Mouse (Mus musculus) liver, embryonic 15.5 days (tissue): ENCODE measurements at regions not wholly inside any gene's neighbourhood (a gene's known extent, or its start where the extent isn't known, plus 50 kb on each side); places are given as distances from the start of the nearest gene placed in this dataset.

ENCODE experiments used
- ATAC-seq: fragments of 200-750 bp; cut with Nextera tagmentation; 2 replicates; pipeline ENCODE4 v1.8.0; 2017; ENCODE audit warnings: moderate number of reproducible peaks, mild to moderate bottlenecking, moderate library complexity; ENCODE audit not compliant: insufficient read depth
- H3K27ac ChIP-seq: fragments of 300-500 bp; sonication (generic); replicated peaks from 2 replicates; pipeline ENCODE4 v1.5.1; 2015; ENCODE audit warnings: mild to moderate bottlenecking, inconsistent platforms
- H3K27me3 ChIP-seq: fragments of 300-500 bp; sonication (generic); 2 replicates; pipeline ENCODE4 v1.6.1; 2015; ENCODE audit warnings: mild to moderate bottlenecking, inconsistent platforms
- H3K36me3 ChIP-seq: fragments of 300-500 bp; sonication (generic); replicated peaks from 2 replicates; pipeline ENCODE4 v1.6.1; 2015; ENCODE audit warnings: moderate library complexity, mild to moderate bottlenecking, inconsistent platforms
- H3K4me1 ChIP-seq: fragments of 300-500 bp; sonication (generic); replicated peaks from 2 replicates; pipeline ENCODE4 v1.6.1; 2015; ENCODE audit warnings: inconsistent platforms
- H3K4me2 ChIP-seq: fragments of 300-500 bp; sonication (generic); 2 replicates; pipeline ENCODE4 v1.6.1; 2015; ENCODE audit warnings: moderate library complexity, mild to moderate bottlenecking, inconsistent platforms
- H3K4me3 ChIP-seq: fragments of 300-500 bp; sonication (generic); replicated peaks from 2 replicates; pipeline ENCODE4 v1.5.1; 2015; ENCODE audit warnings: mild to moderate bottlenecking, inconsistent platforms
- H3K9ac ChIP-seq: fragments of 300-500 bp; sonication (generic); 2 replicates; pipeline ENCODE4 v1.6.1; 2015; ENCODE audit warnings: moderate library complexity, mild to moderate bottlenecking, inconsistent platforms
- H3K9me3 ChIP-seq: fragments of 300-500 bp; sonication (generic); replicated peaks from 2 replicates; pipeline ENCODE4 v1.6.1; 2016; ENCODE audit warnings: inconsistent platforms
- WGBS: fragments of 180-500 bp; shearing (Covaris S2); methylation state at CpG from one replicate; pipeline ENCODE4 v1.1.7; 2015; ENCODE audit warnings: mixed read lengths; ENCODE audit not compliant: insufficient replicate concordance; 5-methylcytosine and 5-hydroxymethylcytosine counted together

- Histone ChIP-seq H3K36me3 (no peaks in the 10 kb centered on the region), H3K9ac (no peak overlapping the region), H3K27me3 (no peaks in the 10 kb centered on the region), H3K4me1 (no peaks in the 10 kb centered on the region), H3K9me3 (no peaks in the 10 kb centered on the region), H3K4me2 (no peak overlapping the region), H3K4me3 (no peak overlapping the region), H3K27ac (no peak overlapping the region)
- no peak for ATAC-seq
- 19% methylated on average over 19 of the region's 19 CpGs for WGBS
Observed at GRCm38 (mm10) chr1:51697265-51698192, 218.3 kb downstream of the Myo1b start.

GRCm38 (mm10) chr1:51696471-51696870 lies 218.2 kb upstream of the Nabp1 start:
- Histone ChIP-seq H3K9me3 (no peaks in the 10 kb centered on the region), H3K4me3 (no peak overlapping the region), H3K36me3 (no peaks in the 10 kb centered on the region), H3K27ac (no peak overlapping the region), H3K4me1 (no peaks in the 10 kb centered on the region), H3K9ac (no peak overlapping the region), H3K4me2 (no peak overlapping the region), H3K27me3 (no peaks in the 10 kb centered on the region)
- WGBS: 48% methylated on average over 2 of the region's 2 CpGs
- ATAC-seq: no peak

GRCm38 (mm10) chr1:51690878-51691277 lies 212.7 kb upstream of the Nabp1 start:
- Histone ChIP-seq H3K9me3 (no peaks in the 10 kb centered on the region), H3K36me3 (no peaks in the 10 kb centered on the region), H3K4me1 (no peaks in the 10 kb centered on the region), H3K27me3 (no peaks in the 10 kb centered on the region), H3K27ac (no peak overlapping the region), H3K4me2 (no peak overlapping the region), H3K4me3 (no peak overlapping the region), H3K9ac (no peak overlapping the region)
- 92% methylated on average over 10 of the region's 10 CpGs for WGBS
- ATAC-seq: no peak

GRCm38 (mm10) chr1:51689461-51690223 lies 211.4 kb upstream of the Nabp1 start:
- 62% methylated on average over 9 of the region's 9 CpGs for WGBS
- no peak overlapping the region for H3K4me3 ChIP-seq
- no peak overlapping the region for H3K27ac ChIP-seq
- H3K9ac ChIP-seq: no peak overlapping the region
- no peaks in the 10 kb centered on the region for H3K4me1 ChIP-seq
- no peak for ATAC-seq
- no peaks in the 10 kb centered on the region for H3K27me3 ChIP-seq
- no peaks in the 10 kb centered on the region for H3K36me3 ChIP-seq
- no peak overlapping the region for H3K4me2 ChIP-seq
- no peaks in the 10 kb centered on the region for H3K9me3 ChIP-seq

- no peaks in the 10 kb centered on the region for H3K36me3 ChIP-seq
- no peaks in the 10 kb centered on the region for H3K27me3 ChIP-seq
- WGBS: 68% methylated on average over 5 of the region's 5 CpGs
- no peak overlapping the region for H3K9ac ChIP-seq
- no peak overlapping the region for H3K4me3 ChIP-seq
- no peak overlapping the region for H3K27ac ChIP-seq
- no peaks in the 10 kb centered on the region for H3K4me1 ChIP-seq
- no peak for ATAC-seq
- H3K4me2 ChIP-seq: no peak overlapping the region
- no peaks in the 10 kb centered on the region for H3K9me3 ChIP-seq
Observed at GRCm38 (mm10) chr1:51688946-51689345, 210.7 kb upstream of the Nabp1 start.

GRCm38 (mm10) chr1:51688224-51688545 lies 210.0 kb upstream of the Nabp1 start:
- Histone ChIP-seq H3K9ac (no peak overlapping the region), H3K4me1 (no peaks in the 10 kb centered on the region), H3K4me2 (no peak overlapping the region), H3K36me3 (no peaks in the 10 kb centered on the region), H3K4me3 (no peak overlapping the region), H3K27ac (no peak overlapping the region), H3K9me3 (no peaks in the 10 kb centered on the region), H3K27me3 (no peaks in the 10 kb centered on the region)
- no peak for ATAC-seq
- WGBS: 41% methylated on average over 1 of the region's 1 CpGs

- 35% methylated on average over 7 of the region's 7 CpGs for WGBS
- Histone ChIP-seq H3K9me3 (no peaks in the 10 kb centered on the region), H3K27ac (no peak overlapping the region), H3K4me2 (no peak overlapping the region), H3K36me3 (no peaks in the 10 kb centered on the region), H3K4me3 (no peak overlapping the region), H3K9ac (no peak overlapping the region), H3K4me1 (no peaks in the 10 kb centered on the region), H3K27me3 (no peaks in the 10 kb centered on the region)
- no peak for ATAC-seq
Observed at GRCm38 (mm10) chr1:51687484-51688223, 209.4 kb upstream of the Nabp1 start.

GRCm38 (mm10) chr1:51686759-51687158 lies 208.5 kb upstream of the Nabp1 start:
- H3K9ac ChIP-seq: no peak overlapping the region
- H3K27me3 ChIP-seq: no peaks in the 10 kb centered on the region
- H3K9me3 ChIP-seq: no peaks in the 10 kb centered on the region
- no peak overlapping the region for H3K4me3 ChIP-seq
- no peak overlapping the region for H3K27ac ChIP-seq
- no peak for ATAC-seq
- no peak overlapping the region for H3K4me2 ChIP-seq
- no peaks in the 10 kb centered on the region for H3K4me1 ChIP-seq
- no peaks in the 10 kb centered on the region for H3K36me3 ChIP-seq
- WGBS: 40% methylated on average over 3 of the region's 3 CpGs

- H3K27me3 ChIP-seq: no peaks in the 10 kb centered on the region
- no peaks in the 10 kb centered on the region for H3K9me3 ChIP-seq
- H3K4me1 ChIP-seq: no peaks in the 10 kb centered on the region
- 63% methylated on average over 5 of the region's 5 CpGs for WGBS
- H3K4me3 ChIP-seq: no peak overlapping the region
- H3K9ac ChIP-seq: no peak overlapping the region
- no peak for ATAC-seq
- no peaks in the 10 kb centered on the region for H3K36me3 ChIP-seq
- H3K27ac ChIP-seq: no peak overlapping the region
- H3K4me2 ChIP-seq: no peak overlapping the region
Observed at GRCm38 (mm10) chr1:51682273-51682672, 204.0 kb upstream of the Nabp1 start.

GRCm38 (mm10) chr1:51681872-51682271 lies 203.6 kb upstream of the Nabp1 start:
- Histone ChIP-seq H3K9ac (no peak overlapping the region), H3K4me1 (no peaks in the 10 kb centered on the region), H3K9me3 (no peaks in the 10 kb centered on the region), H3K27ac (no peak overlapping the region), H3K36me3 (no peaks in the 10 kb centered on the region), H3K4me3 (no peak overlapping the region), H3K4me2 (no peak overlapping the region), H3K27me3 (no peaks in the 10 kb centered on the region)
- no peak for ATAC-seq

GRCm38 (mm10) chr1:51680725-51681124 lies 202.5 kb upstream of the Nabp1 start:
- no peak overlapping the region for H3K27ac ChIP-seq
- no peaks in the 10 kb centered on the region for H3K27me3 ChIP-seq
- H3K9me3 ChIP-seq: no peaks in the 10 kb centered on the region
- ATAC-seq: no peak
- WGBS: 60% methylated on average over 6 of the region's 6 CpGs
- H3K4me3 ChIP-seq: no peak overlapping the region
- no peak overlapping the region for H3K9ac ChIP-seq
- H3K4me1 ChIP-seq: no peaks in the 10 kb centered on the region
- no peaks in the 10 kb centered on the region for H3K36me3 ChIP-seq
- no peak overlapping the region for H3K4me2 ChIP-seq
